Mouse (Mus musculus) Patski (cell line): ENCODE measurements around the gene Zbed6. TPM values are rescaled to one million over a fixed set of nuclear protein-coding genes. Genes with fewer than 3 reads are reported as not detected.
"Not testable (repeated sequence)": the region's sequence is repeated elsewhere in the genome, so short reads cannot be mapped to it uniquely, and the experiment has no call there.

Experiments
- ATAC-seq: fragments of 100-300 bp; one replicate; pipeline ENCODE4 v1.8.0; 2021
- CTCF ChIA-PET: fragments of 350-600 bp; sonication (Branson Sonifier 250); formaldehyde crosslinking; loops from one replicate; lab custom pipeline; 2022; ENCODE audit warnings: inconsistent platforms; lab: Charles Lee
- POLR2A ChIA-PET: fragments of 350-600 bp; sonication (Branson Sonifier 250); formaldehyde crosslinking; loops from one replicate; lab custom pipeline; 2022; ENCODE audit warnings: antibody characterized with exemption, inconsistent platforms; lab: Charles Lee
- DNase-seq: peaks from one replicate; pipeline ENCODE4 v3.0.0-alpha.2; 2011; ENCODE audit warnings: low read depth, low spot score
- H3K27me3 ChIP-seq: fragments of 371-371 bp; one replicate; pipeline ENCODE4 v1.5.1; 2021
- CTCF ChIP-seq: fragments of 100-300 bp; IDR thresholded peaks from one replicate; pipeline ENCODE4 v1.5.1; 2021
- in situ Hi-C: fragments of 300-500 bp; cut with MboI; formaldehyde crosslinking; loops from 3 replicates; pipeline ENCODE4 v1.11.1; 2018; ENCODE audit warnings: low pct_unique_long_range_greater_than_20kb, mixed read lengths
- polyA plus RNA-seq: library from polyadenylated mRNA; unstranded; gene quantifications from one replicate; pipeline ENCODE4 v1.2.3, GENCODE M21; 2021

Gene Zbed6
- polyA plus RNA-seq, 1 experiment from 2014 or later, result 17.5 TPM

GRCm38 (mm10) chr1:133689897-133690296, 29.2 kb upstream of the Zbed6 start, which contains the start of gene Lax1:
Gene Lax1, minus strand, starts transcription at chr1:133690108.
- TF ChIP-seq CTCF, result no peak
- in situ Hi-C loops, result no loop called here
- DNase-seq (no peak), ATAC-seq (no peak)
- ChIA-PET POLR2A (no interaction called here), CTCF (no interaction called here)
- no peaks in the 10 kb centered on the region for H3K27me3 ChIP-seq

- in situ Hi-C loops, result no loop called here
- no peak for TF ChIP-seq CTCF
- DNase-seq (no peak), ATAC-seq (no peak)
- H3K27me3 ChIP-seq, result no peaks in the 10 kb centered on the region
- POLR2A ChIA-PET, result no interaction called here
- CTCF ChIA-PET, result no interaction called here
Measured at GRCm38 (mm10) chr1:133688301-133688700, 27.6 kb upstream of the Zbed6 start.

GRCm38 (mm10) chr1:133685749-133686519, 25.2 kb upstream of the Zbed6 start:
- ATAC-seq (peak; percentile 93), DNase-seq (peak; percentile 93)
- POLR2A ChIA-PET, result interaction anchor here (2.1 kb wide), 1 partner anchor 25 kb away, joined by 6 read pairs; the partner anchor contains the start of genes Gm38394 and Zbed6
- H3K27me3 ChIP-seq, result no peaks in the 10 kb centered on the region
- in situ Hi-C loops, result no loop called here
- no peak for TF ChIP-seq CTCF
- CTCF ChIA-PET, result interaction anchor here (0.9 to 2.3 kb wide), 2 partner anchors 16 to 30 kb away, joined by 3 to 6 read pairs; no protein-coding TSS in a partner anchor

GRCm38 (mm10) chr1:133671801-133672200, 11.1 kb upstream of the Zbed6 start:
- no peaks in the 10 kb centered on the region for H3K27me3 ChIP-seq
- ATAC-seq (no peak), DNase-seq (no peak)
- ChIA-PET CTCF (interaction anchor here (1.1 kb wide), 1 partner anchor 9 kb away, joined by 4 read pairs; no protein-coding TSS in a partner anchor), POLR2A (interaction anchor here (0.7 kb wide), 1 partner anchor 27 kb away, joined by 3 read pairs; no protein-coding TSS in a partner anchor)
- no peak for TF ChIP-seq CTCF
- in situ Hi-C loops, result no loop called here

- TF ChIP-seq CTCF, result no peak
- no peaks in the 10 kb centered on the region for H3K27me3 ChIP-seq
- ATAC-seq, result no peak
- no peak for DNase-seq
- in situ Hi-C loops, result no loop called here
- ChIA-PET CTCF (interaction anchor here (1.1 kb wide), 1 partner anchor 8 kb away, joined by 4 read pairs; no protein-coding TSS in a partner anchor), POLR2A (no interaction called here)
Measured at GRCm38 (mm10) chr1:133671266-133671665, 10.6 kb upstream of the Zbed6 start.

GRCm38 (mm10) chr1:133670776-133671175, 10.1 kb upstream of the Zbed6 start:
- in situ Hi-C loops, result no loop called here
- no peak for DNase-seq

GRCm38 (mm10) chr1:133670190-133670589, 9.5 kb upstream of the Zbed6 start:
- POLR2A ChIA-PET, result no interaction called here

More at GRCm38 (mm10) chr1:133670776-133671175, 10.1 kb upstream of the Zbed6 start:
- ChIA-PET CTCF (no interaction called here), POLR2A (no interaction called here)
- TF ChIP-seq CTCF, result no peak
- ATAC-seq, result no peak
- H3K27me3 ChIP-seq, result no peaks in the 10 kb centered on the region

GRCm38 (mm10) chr1:133668618-133669017, 7.9 kb upstream of the Zbed6 start:
- ATAC-seq, result no peak
- DNase-seq, result no peak
- ChIA-PET CTCF (no interaction called here), POLR2A (no interaction called here)
- H3K27me3 ChIP-seq, result no peaks in the 10 kb centered on the region
- in situ Hi-C loops, result no loop called here
- TF ChIP-seq CTCF, result no peak

More at GRCm38 (mm10) chr1:133670190-133670589, 9.5 kb upstream of the Zbed6 start:
- ATAC-seq (no peak), DNase-seq (no peak)
- no peaks in the 10 kb centered on the region for H3K27me3 ChIP-seq
- in situ Hi-C loops, result no loop called here
- no peak for TF ChIP-seq CTCF
- CTCF ChIA-PET, result no interaction called here

GRCm38 (mm10) chr1:133667721-133668120, 7.0 kb upstream of the Zbed6 start:
- ChIA-PET POLR2A (no interaction called here), CTCF (no interaction called here)
- in situ Hi-C loops, result no loop called here
- no peaks in the 10 kb centered on the region for H3K27me3 ChIP-seq
- ATAC-seq (no peak), DNase-seq (no peak)
- no peak for TF ChIP-seq CTCF

GRCm38 (mm10) chr1:133665713-133666112, 5.0 kb upstream of the Zbed6 start:
- in situ Hi-C loops, CTCF ChIA-PET: not testable (repeated sequence)

More at GRCm38 (mm10) chr1:133665713-133666112, 5.0 kb upstream of the Zbed6 start:
- DNase-seq, H3K27me3 ChIP-seq, POLR2A ChIA-PET, ATAC-seq: not testable (repeated sequence)
